Mouse (Mus musculus) c-Kit-negative CD71-positive TER-119-positive erythroid progenitor cells, embryonic 14.5 days (primary cell): ENCODE results near the gene Mycbpap.

Experiments
- DNase-seq: peaks from one replicate; pipeline ENCODE4 v3.0.0-alpha.2; 2013; ENCODE audit warnings: low read depth, low spot score

The Mycbpap gene

GRCm38 (mm10) chr11:94521219-94521843 lies at the start of gene Mycbpap:
Mycbpap (minus strand) TSS chr11:94521742.
- no peak for DNase-seq

- no peak for DNase-seq
Observed at GRCm38 (mm10) chr11:94570612-94571011, 49.1 kb upstream of the Mycbpap start.

DNA sequence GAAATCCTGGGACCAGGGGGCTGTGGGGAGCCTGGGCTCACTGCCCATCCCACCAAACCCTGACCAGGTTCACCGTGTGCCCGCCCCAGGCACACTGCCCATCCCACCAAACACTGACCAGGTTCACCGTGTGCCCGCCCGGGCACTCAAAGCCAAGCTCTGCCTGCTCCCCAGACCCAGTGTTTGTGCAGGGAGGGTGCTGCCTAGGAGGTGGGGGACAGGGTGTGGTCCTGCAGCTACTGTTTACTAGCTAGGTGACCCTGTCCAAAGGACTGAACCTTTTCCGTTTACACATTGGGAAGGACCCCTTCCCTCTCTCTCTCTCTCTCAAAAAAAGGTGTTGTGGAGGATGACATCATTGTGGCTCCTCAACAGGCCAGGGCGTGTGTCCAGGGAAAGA lies 45.8 kb upstream of the Mycbpap start:
- no peak for DNase-seq

DNA sequence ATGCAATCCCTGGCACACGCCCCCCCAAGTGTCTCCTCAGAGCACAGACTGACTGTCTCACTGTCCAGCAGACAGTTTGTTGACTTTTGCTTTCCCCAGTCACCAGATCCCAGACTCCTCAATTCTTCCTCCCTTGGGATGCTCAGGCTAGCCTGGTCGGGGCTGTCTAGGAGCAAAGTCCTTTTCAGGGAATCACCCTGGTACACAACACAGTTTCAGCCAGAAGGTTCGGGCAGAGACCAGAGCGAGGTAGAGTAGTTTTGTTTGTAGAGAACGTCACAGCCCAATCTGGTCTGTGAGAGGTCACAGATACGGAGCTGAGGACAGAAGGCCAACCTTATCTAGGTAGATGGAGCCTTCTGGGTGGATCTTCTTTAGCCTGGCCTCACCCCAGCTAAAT lies 45.0 kb upstream of the Mycbpap start:
- DNase-seq, result no peak

- DNase-seq, result no peak
Observed at GRCm38 (mm10) chr11:94565151-94565479, 43.6 kb upstream of the Mycbpap start.

- DNase-seq, result no peak
Observed at GRCm38 (mm10) chr11:94564437-94565150, 43.1 kb upstream of the Mycbpap start, which contains the start of gene Chad. Chad (plus strand) TSS chr11:94565047.

GRCm38 (mm10) chr11:94563821-94564220 lies 42.3 kb upstream of the Mycbpap start:
- no peak for DNase-seq

DNA sequence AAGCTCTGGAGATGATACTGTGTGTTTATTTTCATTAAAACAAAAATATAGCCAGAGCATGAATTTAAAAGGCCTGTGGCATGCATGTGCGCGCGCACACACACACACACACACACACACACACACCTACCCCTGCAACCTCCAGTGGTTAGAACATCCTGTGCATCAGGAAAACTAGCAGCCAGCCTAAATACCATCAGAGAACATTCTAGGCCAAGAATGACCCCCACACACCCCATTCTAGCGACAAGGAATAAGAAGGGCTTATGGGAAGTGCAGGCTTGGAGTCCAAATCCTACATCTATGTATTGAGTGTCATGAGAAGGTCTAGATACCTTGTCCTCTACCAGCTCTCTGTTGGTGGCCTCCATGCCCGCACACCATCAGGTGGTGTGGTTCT lies 41.8 kb upstream of the Mycbpap start:
- no peak for DNase-seq

DNA sequence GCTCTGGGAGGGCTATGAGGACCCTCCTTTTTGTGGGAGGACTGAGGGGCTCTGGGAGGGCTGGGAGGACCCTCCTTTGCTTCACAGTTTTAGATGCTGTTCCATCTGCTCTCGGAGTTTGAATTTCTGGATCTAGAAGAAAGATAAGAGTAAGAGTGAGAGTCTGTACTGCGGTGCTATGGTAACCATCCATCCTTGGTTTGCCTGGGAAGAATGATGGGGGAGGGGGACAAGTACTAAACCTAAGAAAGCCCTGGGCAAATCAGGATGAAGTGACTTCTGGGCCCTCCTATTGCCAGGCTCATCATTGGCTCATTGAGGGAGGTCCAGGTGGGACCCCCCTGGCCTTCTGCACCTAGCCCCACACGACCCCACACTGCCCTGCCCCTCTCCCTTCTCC lies 36.7 kb upstream of the Mycbpap start:
- DNase-seq, result no peak

GRCm38 (mm10) chr11:94550442-94550744 lies 28.9 kb upstream of the Mycbpap start:
- DNase-seq, result no peak

- DNase-seq, result no peak
Observed at GRCm38 (mm10) chr11:94549691-94550441, 28.3 kb upstream of the Mycbpap start.

GRCm38 (mm10) chr11:94548888-94549690 lies 27.5 kb upstream of the Mycbpap start, which contains the start of gene Rsad1:
Rsad1 (minus strand) TSS chr11:94549255.
- DNase-seq, result peak; percentile 75

GRCm38 (mm10) chr11:94548041-94548784 lies 26.7 kb upstream of the Mycbpap start:
- no peak for DNase-seq

GRCm38 (mm10) chr11:94547271-94547670 lies 25.7 kb upstream of the Mycbpap start:
- DNase-seq, result no peak

DNA sequence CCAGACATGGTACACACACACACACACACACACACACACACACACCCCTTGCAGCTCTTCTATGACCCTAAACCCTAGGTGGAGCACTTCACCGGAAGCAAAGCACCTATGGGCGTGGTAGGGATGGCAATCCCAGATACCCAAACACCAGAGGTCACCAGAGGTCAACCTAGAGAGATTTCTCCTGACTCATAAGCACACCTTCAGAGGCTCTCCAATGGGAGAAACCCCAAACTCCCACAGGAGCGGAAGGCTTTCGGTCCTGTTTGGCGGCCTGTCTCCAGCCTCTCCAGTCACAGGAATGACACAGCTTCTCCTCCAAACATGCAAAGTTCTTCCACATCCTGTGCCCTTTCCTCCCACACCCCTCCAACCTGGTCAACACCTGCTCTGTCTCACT lies 24.8 kb upstream of the Mycbpap start:
- DNase-seq, result no peak

DNA sequence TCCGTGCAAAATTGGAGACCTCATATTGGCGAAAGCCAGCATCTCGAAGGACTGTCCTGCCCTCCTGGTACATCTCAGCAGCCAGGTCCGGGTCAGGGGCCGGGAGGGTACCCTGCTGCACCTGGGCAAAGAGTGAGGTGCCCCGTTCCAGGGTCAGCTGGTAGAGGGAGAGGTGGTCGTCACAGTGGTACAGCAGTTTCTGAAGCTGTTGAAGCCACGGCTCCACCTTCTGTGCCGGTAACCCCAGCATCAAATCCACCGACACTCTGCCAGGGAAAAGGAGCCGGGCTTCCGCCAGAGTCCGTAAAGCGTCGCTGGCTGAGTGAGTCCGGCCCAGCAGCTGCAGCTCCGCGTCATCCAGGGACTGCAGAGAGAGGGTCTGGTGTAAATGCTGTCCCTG lies 22.9 kb upstream of the Mycbpap start:
- no peak for DNase-seq

DNA sequence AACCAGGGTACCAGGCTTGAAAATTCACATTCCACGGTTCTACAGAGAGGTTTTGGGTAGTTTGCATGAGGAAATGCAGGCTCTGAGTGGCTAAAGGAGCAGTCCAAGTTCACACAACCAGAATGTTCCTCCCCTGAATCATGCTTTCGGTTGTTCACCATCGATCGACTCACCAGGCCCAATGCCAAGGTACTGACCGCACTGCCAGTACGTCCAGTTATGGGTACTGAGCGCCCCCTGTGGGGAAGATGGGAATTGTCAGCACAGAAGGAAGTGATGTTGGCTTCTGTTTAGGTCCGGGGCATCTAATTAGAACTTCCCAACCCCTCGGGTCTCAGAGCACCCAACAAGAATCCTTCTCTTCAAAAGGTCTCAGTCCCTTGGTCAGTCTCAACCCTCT lies 22.4 kb upstream of the Mycbpap start:
- DNase-seq, result no peak

- no peak for DNase-seq
Observed at GRCm38 (mm10) chr11:94543344-94543743, 21.8 kb upstream of the Mycbpap start.

GRCm38 (mm10) chr11:94542400-94542799 lies 20.9 kb upstream of the Mycbpap start:
- DNase-seq, result no peak

DNA sequence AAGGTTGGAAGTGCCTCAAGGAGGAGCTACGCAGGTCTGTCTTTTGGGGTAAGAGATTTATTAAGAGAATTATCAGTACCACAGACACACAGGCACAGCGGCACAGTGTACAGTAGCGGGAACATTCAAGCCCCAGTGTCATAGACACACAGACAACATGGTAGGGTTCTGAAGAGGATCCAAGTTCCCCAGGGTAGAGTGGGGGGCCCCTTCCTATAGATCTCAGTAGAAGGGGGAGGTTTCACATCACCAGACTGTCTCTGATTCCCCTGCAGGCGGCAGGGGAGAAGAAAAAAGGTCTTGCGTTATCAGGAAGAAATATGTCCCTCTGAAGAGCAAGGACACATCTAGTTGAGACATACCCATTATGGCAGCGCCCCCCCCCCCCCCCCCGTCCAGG lies 18.2 kb upstream of the Mycbpap start:
- DNase-seq, result no peak

GRCm38 (mm10) chr11:94538733-94539292 lies 17.3 kb upstream of the Mycbpap start:
- no peak for DNase-seq
